ENCODE assay signal across 18 mouse cellular contexts in genomic region chrX:139877105-139877504, GRCm38 (mm10). TPM values are rescaled to one million over a fixed set of nuclear protein-coding genes. Genes with fewer than 3 reads are reported as not detected.
DNase-seq lines count a peak whose midpoint lies in the region; ATAC-seq and TF ChIP-seq lines count a peak whose summit lies in the region.
"Had no signal": no experiment of that assay in that cellular context is flagged by ENCODE, and none has a peak within 500 bp of the region (broad histone marks: within the 10 kb centered on the region; RNA-seq: fewer than 3 reads in every experiment).

No protein-coding gene starts in this region.

- 0 out of 2 replicates have a peak, but pooled peaks have one; percentile 51 for ATAC-seq in liver, embryonic 14.5 days (ENCODE audit: insufficient read depth)
- no peak for ATAC-seq in CD4-positive, CD25-positive, alpha-beta regulatory T cell, adult 4 months
- ATAC-seq: hindbrain, postnatal 0 days had no signal

- 60% methylated on average over 7 of the region's 7 CpGs for WGBS in embryonic facial prominence, embryonic 10.5 days
- 23% methylated on average over 7 of the region's 7 CpGs for WGBS in liver, adult 2 months
- WGBS in liver, embryonic 14.5 days (ENCODE audit: insufficient replicate concordance), result 72% methylated on average over 7 of the region's 7 CpGs

- no peak for TF ChIP-seq CTCF in liver, adult 2 months (IDR thresholded peaks at IDR 0.05; ENCODE audit: low read depth, low read length)
- no peak for TF ChIP-seq CTCF in liver, embryonic 14.5 days (IDR thresholded peaks at IDR 0.05; ENCODE audit: low read depth)

- H3K4me2 ChIP-seq in liver, embryonic 14.5 days (ENCODE audit: low read depth), result no peak overlapping the region
- H3K4me2 ChIP-seq: embryonic facial prominence, embryonic 15.5 days; heart, embryonic 13.5 days; hindbrain, embryonic 13.5 days had no signal

- H3K9me3 ChIP-seq in embryonic facial prominence, embryonic 10.5 days, result no peaks in the 10 kb centered on the region
- no peaks in the 10 kb centered on the region for H3K9me3 ChIP-seq in liver, embryonic 14.5 days (ENCODE audit: control insufficient read depth, low read length)
- H3K9me3 ChIP-seq: embryonic facial prominence, embryonic 15.5 days; forebrain, embryonic 10.5 days; heart, embryonic 13.5 days; hindbrain, embryonic 13.5 days had no signal

- TF ChIP-seq POLR2A in liver, adult 2 months (IDR thresholded peaks at IDR 0.05; ENCODE audit: extremely low read depth, insufficient read depth, low read length), result no peak

- no peaks in the 10 kb centered on the region for H3K36me3 ChIP-seq in embryonic facial prominence, embryonic 10.5 days (replicated peaks)
- H3K36me3 ChIP-seq in liver, adult 2 months (ENCODE audit: control insufficient read depth, insufficient read depth, low read length), result no peaks in the 10 kb centered on the region
- no peaks in the 10 kb centered on the region for H3K36me3 ChIP-seq in liver, embryonic 14.5 days (replicated peaks; ENCODE audit: control insufficient read depth, insufficient read depth, low read depth)
- H3K36me3 ChIP-seq: embryonic facial prominence, embryonic 15.5 days; forebrain, embryonic 10.5 days; heart, embryonic 13.5 days; hindbrain, embryonic 13.5 days had no signal

- intact Hi-C loops in left cerebral cortex, postnatal 10 days (cut with DNase I), result no loop called here

- no peak for TF ChIP-seq EP300 in liver, embryonic 14.5 days (IDR thresholded peaks at IDR 0.05; ENCODE audit: low read depth)

- no peaks in the 10 kb centered on the region for H3K79me2 ChIP-seq in liver, adult 2 months (ENCODE audit: control insufficient read depth, insufficient read depth, low read length)

- DNase-seq in embryonic facial prominence, embryonic 10.5 days (ENCODE audit: low spot score), result peak; percentile 10
- peak; percentile 60 for DNase-seq in liver, adult 2 months (ENCODE audit: extremely low read depth, low read depth, low spot score)
- no peak for DNase-seq in liver, embryonic 14.5 days (ENCODE audit: low read depth in 3 of 3, low spot score in 3 of 3)
- peak; percentile 85 for DNase-seq in yolk sac, embryonic 10.5 days (ENCODE audit: low spot score)
- DNase-seq in left cerebral cortex, postnatal 10 days (ENCODE audit: extremely low spot score in 1 of 2, low spot score in 2 of 2), result no peak
- DNase-seq in spleen, postnatal 4 days (ENCODE audit: low spot score in 2 of 2), result no peak
- DNase-seq: adrenal gland, postnatal 14 days; cerebellum, adult 11-12 months; cerebellum, adult 9-10 months; cerebellum, postnatal 25 days; gastrocnemius, postnatal 36 days had no signal

- H3K27me3 ChIP-seq in embryonic facial prominence, embryonic 10.5 days (replicated peaks; ENCODE audit: low read depth, poor library complexity, severe bottlenecking), result peaks cover 71% of the 10 kb centered on the region
- no peaks in the 10 kb centered on the region for H3K27me3 ChIP-seq in liver, adult 2 months (ENCODE audit: control insufficient read depth, insufficient read depth, low read length)
- no peaks in the 10 kb centered on the region for H3K27me3 ChIP-seq in liver, embryonic 14.5 days (ENCODE audit: control insufficient read depth, insufficient read depth, low read length)
- H3K27me3 ChIP-seq: embryonic facial prominence, embryonic 15.5 days had no signal

- H3K9ac ChIP-seq in liver, adult 2 months (ENCODE audit: low read depth, low read length), result no peak overlapping the region
- H3K9ac ChIP-seq in liver, embryonic 14.5 days (replicated peaks), result no peak overlapping the region
- H3K9ac ChIP-seq: embryonic facial prominence, embryonic 15.5 days; heart, embryonic 13.5 days; hindbrain, embryonic 13.5 days had no signal

- H3K27ac ChIP-seq in embryonic facial prominence, embryonic 10.5 days (replicated peaks), result no peak overlapping the region
- no peak overlapping the region for H3K27ac ChIP-seq in liver, adult 2 months (replicated peaks; ENCODE audit: insufficient read depth, low read depth, low read length)
- no peak overlapping the region for H3K27ac ChIP-seq in liver, embryonic 14.5 days
- H3K27ac ChIP-seq: embryonic facial prominence, embryonic 15.5 days; forebrain, embryonic 10.5 days; heart, embryonic 13.5 days; hindbrain, embryonic 13.5 days; hindbrain, postnatal 0 days had no signal

- no peak overlapping the region for H3K4me3 ChIP-seq in embryonic facial prominence, embryonic 10.5 days
- H3K4me3 ChIP-seq in liver, adult 2 months (ENCODE audit: insufficient read depth, low read depth, low read length), result no peak overlapping the region
- no peak overlapping the region for H3K4me3 ChIP-seq in liver, embryonic 14.5 days (ENCODE audit: insufficient read depth in 1 of 2, low read depth in 2 of 2, low read length in 2 of 2)
- H3K4me3 ChIP-seq: embryonic facial prominence, embryonic 15.5 days; erythroblast, embryonic 14.5 days; forebrain, embryonic 10.5 days; heart, embryonic 13.5 days; hindbrain, embryonic 13.5 days had no signal

- 0 out of 2 replicates have a peak, but pooled peaks cover 2% of the 10 kb centered on the region for H3K4me1 ChIP-seq in embryonic facial prominence, embryonic 10.5 days
- no peaks in the 10 kb centered on the region for H3K4me1 ChIP-seq in liver, adult 2 months (ENCODE audit: control insufficient read depth, insufficient read depth, low read length)
- no peaks in the 10 kb centered on the region; a peak in 1 of 4 replicates for H3K4me1 ChIP-seq in liver, embryonic 14.5 days (replicated peaks; ENCODE audit: control insufficient read depth in 2 of 2, insufficient read depth in 2 of 2, low read length in 1 of 2)
- H3K4me1 ChIP-seq: embryonic facial prominence, embryonic 15.5 days; hindbrain, embryonic 13.5 days had no signal

RNA-seq across cellular contexts. Expression of gene Morc4, which starts 5.6 kb away (rescaled TPM):
- polyA plus RNA-seq in embryonic facial prominence, embryonic 10.5 days (2016; fragmentation: Nextera tagmentation; extraction: Ambion mirVana), result 8.6 and 9.1 TPM in 2 replicates
- total RNA-seq in liver, adult 2 months (2014; rRNA removed), result 2.3 and 2.8 TPM in 2 replicates
- 1.7 and 2.0 TPM in 2 replicates for polyA plus RNA-seq in liver, adult 2 months (2012; rRNA removed)
- polyA plus RNA-seq in liver, embryonic 14.5 days (2012; rRNA removed), result 6.6 and 9.4 TPM in 2 replicates
- polyA plus RNA-seq in liver, embryonic 14.5 days (2014; fragmentation: Nextera tagmentation; extraction: Ambion mirVana), result 17.7 and 19.0 TPM in 2 replicates
- total RNA-seq in left cerebral cortex, postnatal 10 days (2021), result 1 to 10 TPM; 4.8 to 5.8 TPM
- not detected for polyA plus RNA-seq in CD4-positive, CD25-positive, alpha-beta regulatory T cell, adult 4 months (2017; shearing (Covaris generic))

Comparison
In these comparisons a context has a peak if more than half of its experiments do, and no peak if none do; other contexts are left out.
1. DNase-seq: peak in embryonic facial prominence, embryonic 10.5 days (single experiment), liver, adult 2 months (single experiment) and yolk sac, embryonic 10.5 days (single experiment); none in liver, embryonic 14.5 days (0 of 3), left cerebral cortex, postnatal 10 days (0 of 2) and spleen, postnatal 4 days (0 of 2).